Mouse (Mus musculus) liver, adult 2 months (tissue): ENCODE data around the gene Tmem251.
A peak's percentile ranks its signal among the peaks of the same experiment; 100 is the strongest.

Experiments used
- CTCF ChIP-seq: fragments of 200-500 bp; IDR thresholded peaks from 2 replicates; pipeline ENCODE4 v1.5.1; 2011; ENCODE audit warnings: low read depth, low read length, control low read depth
- POLR2A ChIP-seq: fragments of 200-500 bp; IDR thresholded peaks from 2 replicates; pipeline ENCODE4 v1.6.1; 2011; ENCODE audit warnings: low read length, control low read depth; ENCODE audit not compliant: insufficient read depth; ENCODE audit errors: extremely low read depth

DNA sequence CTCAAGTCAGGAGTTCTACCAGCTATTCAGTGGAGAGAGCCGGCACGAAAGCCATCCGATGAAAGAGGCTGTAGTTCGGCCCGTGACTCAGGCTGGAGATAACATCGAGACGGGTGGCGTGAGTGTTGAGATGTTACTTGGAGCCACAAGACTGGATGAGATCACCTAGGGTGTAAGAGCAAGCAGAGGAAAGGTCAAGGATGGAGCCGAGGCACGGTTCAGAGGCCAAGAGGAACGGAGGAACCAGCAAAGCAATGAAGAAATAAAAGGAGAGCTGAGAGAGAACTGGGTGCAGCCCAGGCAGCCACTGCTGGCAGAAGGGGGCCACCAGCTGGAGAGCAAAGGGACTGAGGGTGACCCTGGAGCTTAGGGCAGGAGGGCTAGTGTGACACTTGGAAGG lies 35.3 kb upstream of the Tmem251 start:
- no peak for TF ChIP-seq POLR2A
- TF ChIP-seq CTCF, result peak; percentile 10; the same call in 1 of the 2 replicates
